Mouse (Mus musculus) ES-Bruce4 (cell line): ENCODE data around the gene Rnf213. TPM values are rescaled to one million over a fixed set of nuclear protein-coding genes. Genes with fewer than 3 reads are reported as not detected.

ENCODE experiments used
- H3K27ac ChIP-seq: 2 replicates; pipeline ENCODE4 v1.5.1; 2012; ENCODE audit warnings: low read length, inconsistent platforms; ENCODE audit not compliant: insufficient read depth
- H3K27me3 ChIP-seq: 2 replicates; pipeline ENCODE4 v1.6.1; 2012; ENCODE audit warnings: mild to moderate bottlenecking, low read length, inconsistent platforms; ENCODE audit not compliant: control insufficient read depth, poor library complexity, insufficient read depth, severe bottlenecking
- H3K36me3 ChIP-seq: 2 replicates; pipeline ENCODE4 v1.6.1; 2012; ENCODE audit warnings: inconsistent platforms, mild to moderate bottlenecking, low read length, moderate library complexity; ENCODE audit not compliant: control insufficient read depth, poor library complexity, insufficient read depth, severe bottlenecking
- H3K4me1 ChIP-seq: one replicate; pipeline ENCODE4 v1.8.1; 2011; ENCODE audit warnings: low read length; ENCODE audit not compliant: control insufficient read depth, insufficient read depth
- H3K4me3 ChIP-seq: 2 replicates; pipeline ENCODE4 v1.5.1; 2011; ENCODE audit warnings: low read depth, mild to moderate bottlenecking, low read length
- H3K9ac ChIP-seq: 2 replicates; pipeline ENCODE4 v1.6.1; 2012; ENCODE audit warnings: low read depth, mild to moderate bottlenecking, inconsistent platforms; ENCODE audit not compliant: poor library complexity, severe bottlenecking
- H3K9me3 ChIP-seq: replicated peaks from 2 replicates; pipeline ENCODE4 v1.6.1; 2012; ENCODE audit warnings: mild to moderate bottlenecking, low read length, inconsistent platforms; ENCODE audit not compliant: control insufficient read depth, poor library complexity, insufficient read depth, severe bottlenecking
- CTCF ChIP-seq: IDR thresholded peaks from one replicate; pipeline ENCODE4 v1.8.1; 2011; ENCODE audit warnings: low read depth, low read length
- EP300 ChIP-seq: IDR thresholded peaks from 2 replicates; pipeline ENCODE4 v1.6.1; 2011; ENCODE audit warnings: low read depth, low read length; ENCODE audit not compliant: insufficient read depth
- POLR2A ChIP-seq: IDR thresholded peaks from one replicate; pipeline ENCODE4 v1.8.1; 2011; ENCODE audit warnings: low read length; ENCODE audit not compliant: insufficient read depth
- polyA plus RNA-seq: library from polyadenylated mRNA; stranded (reverse); fragments of >200 nt; gene quantifications from 2 replicates; pipeline ENCODE4 v1.2.4, GENCODE M21; 2011; ENCODE audit warnings: low read depth; ENCODE audit not compliant: missing spikeins, insufficient read depth, insufficient read length

The Rnf213 gene
- polyA plus RNA-seq, 1 experiment: 22.4 TPM

- H3K4me1 ChIP-seq: no peaks in the 10 kb centered on the region
- no peaks in the 10 kb centered on the region for H3K9me3 ChIP-seq
- H3K27ac ChIP-seq: no peak overlapping the region
- TF ChIP-seq CTCF (peak; percentile 27), POLR2A (no peak)
- H3K4me3 ChIP-seq: no peak overlapping the region
- H3K27me3 ChIP-seq: no peaks in the 10 kb centered on the region
- H3K36me3 ChIP-seq: no peaks in the 10 kb centered on the region
- no peak overlapping the region for H3K9ac ChIP-seq
Measured at GRCm38 (mm10) chr11:119435880-119436872, 43.3 kb downstream of the Rnf213 start.

GRCm38 (mm10) chr11:119438776-119439175 lies 45.9 kb downstream of the Rnf213 start:
- Histone ChIP-seq H3K4me3 (no peak overlapping the region), H3K4me1 (no peaks in the 10 kb centered on the region), H3K36me3 (no peaks in the 10 kb centered on the region), H3K9ac (no peak overlapping the region), H3K27ac (no peak overlapping the region), H3K9me3 (no peaks in the 10 kb centered on the region), H3K27me3 (no peaks in the 10 kb centered on the region)
- TF ChIP-seq CTCF (no peak), POLR2A (no peak), EP300 (no peak)

DNA sequence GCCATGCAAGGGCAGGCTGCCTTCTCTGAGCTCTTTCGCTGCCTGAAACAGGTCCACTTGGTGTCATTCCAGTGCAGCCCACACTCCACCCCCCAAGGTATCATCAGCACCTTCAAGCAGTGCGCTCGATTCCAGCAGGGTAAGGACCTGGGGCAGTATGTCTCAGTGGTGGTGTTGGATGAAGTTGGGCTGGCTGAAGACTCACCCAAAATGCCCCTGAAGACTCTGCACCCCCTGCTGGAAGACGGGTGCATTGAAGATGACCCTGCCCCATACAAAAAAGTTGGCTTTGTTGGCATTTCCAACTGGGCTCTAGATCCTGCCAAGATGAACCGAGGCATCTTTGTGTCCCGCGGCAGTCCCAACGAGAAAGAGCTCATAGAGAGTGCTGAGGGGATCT lies 49.3 kb downstream of the Rnf213 start:
- no peaks in the 10 kb centered on the region for H3K27me3 ChIP-seq
- H3K4me1 ChIP-seq: no peaks in the 10 kb centered on the region
- no peak for TF ChIP-seq EP300
- TF ChIP-seq CTCF: peak; percentile 1
- H3K36me3 ChIP-seq: no peaks in the 10 kb centered on the region
- no peak overlapping the region for H3K9ac ChIP-seq
- no peak overlapping the region for H3K4me3 ChIP-seq
- H3K27ac ChIP-seq: no peak overlapping the region
- H3K9me3 ChIP-seq: no peaks in the 10 kb centered on the region

GRCm38 (mm10) chr11:119443442-119443841 lies 50.5 kb downstream of the Rnf213 start:
- Histone ChIP-seq H3K4me3 (no peak overlapping the region), H3K27ac (no peak overlapping the region), H3K9me3 (no peaks in the 10 kb centered on the region), H3K9ac (no peak overlapping the region), H3K36me3 (no peaks in the 10 kb centered on the region), H3K4me1 (no peaks in the 10 kb centered on the region), H3K27me3 (no peaks in the 10 kb centered on the region)
- no peak for TF ChIP-seq EP300
- TF ChIP-seq CTCF: no peak
- no peak for TF ChIP-seq POLR2A

DNA sequence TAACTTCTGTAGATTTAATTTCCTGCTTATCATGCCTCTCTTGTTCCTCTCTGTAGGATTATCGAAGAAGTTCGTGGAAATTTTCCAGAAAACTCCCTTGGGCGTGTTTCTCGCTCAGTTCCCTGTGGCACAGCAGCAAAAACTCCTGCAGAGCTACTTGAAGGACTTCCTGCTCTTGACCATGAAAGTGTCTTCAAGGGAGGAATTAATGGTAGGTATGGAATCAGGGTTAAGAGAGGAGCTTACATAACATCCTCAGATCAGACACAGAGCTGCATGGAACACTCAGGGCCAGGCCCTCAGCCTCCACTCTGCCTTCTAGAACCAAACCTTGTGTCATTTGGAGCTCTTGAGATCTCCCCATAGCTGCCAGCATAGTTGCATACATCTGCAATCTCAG lies 63.2 kb downstream of the Rnf213 start:
- Histone ChIP-seq H3K9me3 (no peaks in the 10 kb centered on the region), H3K36me3 (no peaks in the 10 kb centered on the region), H3K9ac (no peak overlapping the region), H3K4me3 (no peak overlapping the region), H3K4me1 (no peaks in the 10 kb centered on the region), H3K27me3 (no peaks in the 10 kb centered on the region), H3K27ac (no peak overlapping the region)
- no peak for TF ChIP-seq POLR2A
- no peak for TF ChIP-seq EP300
- TF ChIP-seq CTCF: no peak

DNA sequence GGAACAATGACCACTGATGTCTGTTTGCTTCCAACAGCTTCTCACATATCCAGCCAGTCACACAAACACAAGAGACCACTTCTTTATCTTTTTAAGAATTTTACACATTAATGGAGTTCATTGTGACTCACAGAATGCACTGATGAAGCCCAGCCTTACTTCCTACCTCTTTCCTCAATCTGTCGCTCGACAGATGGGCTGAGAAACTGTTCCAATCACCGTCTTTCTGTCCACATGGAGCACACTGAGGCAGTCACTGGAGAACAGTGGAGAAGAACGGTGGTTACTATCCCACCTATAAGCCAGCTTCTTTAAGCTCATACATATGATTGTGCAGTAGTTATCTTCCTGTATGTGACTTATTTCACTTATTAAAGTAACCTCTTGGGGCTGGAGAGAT lies 85.0 kb downstream of the Rnf213 start:
- H3K27ac ChIP-seq: no peak overlapping the region
- no peak overlapping the region for H3K4me3 ChIP-seq
- no peaks in the 10 kb centered on the region for H3K27me3 ChIP-seq
- no peaks in the 10 kb centered on the region for H3K4me1 ChIP-seq
- no peaks in the 10 kb centered on the region; the same call in 1 of the 2 replicates for H3K36me3 ChIP-seq
- no peak for TF ChIP-seq CTCF
- no peak for TF ChIP-seq EP300
- no peak for TF ChIP-seq POLR2A
- H3K9ac ChIP-seq: no peak overlapping the region
- H3K9me3 ChIP-seq: no peaks in the 10 kb centered on the region
